Mouse (Mus musculus): ENCODE data around the gene Cpeb1.

- TF ChIP-seq CTCF (IDR thresholded peaks at IDR 0.05; ENCODE audit: low read depth) (no peak), EP300 (IDR thresholded peaks at IDR 0.05; ENCODE audit: low read depth) (no peak)
These were observed 7.5 kb upstream of the Cpeb1 start for GRCm38 (mm10) chr7:81462815-81463214.

All from liver, embryonic 14.5 days (tissue).